Mouse (Mus musculus): ENCODE measurements at regions not wholly inside any gene's neighbourhood (a gene's known extent, or its start where the extent isn't known, plus 50 kb on each side); places are given as distances from the start of the nearest gene placed in this dataset.

DNA sequence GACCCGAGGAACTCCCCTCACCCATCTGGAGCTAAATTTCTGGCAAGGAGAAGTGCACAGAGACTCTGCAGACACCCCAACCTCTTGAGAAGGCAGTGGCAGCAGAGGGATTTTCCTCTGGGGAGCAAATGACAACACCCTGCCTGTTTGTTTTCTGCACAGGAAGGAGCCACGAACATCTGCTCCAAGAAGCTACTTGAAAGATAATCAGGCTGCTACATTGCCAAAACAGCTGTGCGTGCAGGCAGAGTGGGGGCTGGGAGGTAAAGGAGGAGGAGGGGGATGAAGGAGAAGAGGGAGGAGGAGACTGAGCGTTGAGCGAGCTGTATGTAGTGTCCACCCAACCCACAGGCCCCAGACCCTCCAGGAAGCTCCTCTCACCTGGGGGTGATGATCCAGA is 149.0 kb downstream of the Rplp1 start:
- in situ Hi-C loops (cut with MboI, MseI): no loop called here

DNA sequence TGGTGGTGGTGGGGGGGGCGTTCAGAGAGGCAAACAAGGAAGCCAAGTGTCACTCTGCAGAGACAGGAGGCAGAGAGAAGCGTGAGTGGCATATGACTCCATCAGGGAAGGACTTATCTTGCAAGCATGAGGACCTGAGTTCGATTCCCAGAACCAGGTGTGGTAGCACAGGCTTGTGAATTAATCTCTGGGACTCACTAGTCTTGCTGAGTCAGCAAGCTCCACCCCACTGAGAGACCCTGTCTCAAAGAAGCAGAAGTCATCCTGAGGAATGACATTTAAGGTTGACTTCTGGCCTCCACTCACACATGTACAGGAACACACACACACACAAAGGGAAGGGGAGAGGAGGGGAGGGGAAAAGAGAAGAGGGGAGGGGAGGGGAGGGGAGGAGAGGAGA is 156.5 kb downstream of the Rplp1 start:
- in situ Hi-C loops (cut with MboI, MseI): no loop called here

DNA sequence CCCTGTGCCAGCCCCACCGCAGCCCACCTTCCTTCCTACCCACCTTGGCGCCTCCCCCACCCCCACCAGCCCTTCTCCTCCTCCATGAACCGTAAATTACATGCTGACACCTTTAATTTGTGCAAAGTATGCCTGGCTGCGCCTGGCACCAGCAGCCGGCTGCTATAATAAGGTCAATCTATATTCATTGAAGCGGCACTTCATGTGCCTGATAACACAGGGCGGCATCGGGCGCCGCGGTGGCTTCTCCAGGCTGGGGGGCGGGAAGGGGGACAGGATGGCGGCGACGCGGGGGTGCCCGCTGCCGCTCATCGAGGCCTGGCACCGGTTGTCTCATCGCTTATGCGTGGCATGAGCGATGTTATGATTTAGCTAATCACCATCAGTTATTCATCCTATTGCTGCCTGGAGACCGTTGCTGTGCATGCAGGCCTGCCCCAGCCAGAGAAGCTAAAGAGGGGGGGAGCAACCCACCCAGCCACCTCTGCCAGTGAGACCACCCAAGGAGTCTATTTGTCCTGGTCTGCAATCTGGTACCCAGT is 157.5 kb downstream of the Rplp1 start:
- in situ Hi-C loops (cut with MboI, MseI): no loop called here

DNA sequence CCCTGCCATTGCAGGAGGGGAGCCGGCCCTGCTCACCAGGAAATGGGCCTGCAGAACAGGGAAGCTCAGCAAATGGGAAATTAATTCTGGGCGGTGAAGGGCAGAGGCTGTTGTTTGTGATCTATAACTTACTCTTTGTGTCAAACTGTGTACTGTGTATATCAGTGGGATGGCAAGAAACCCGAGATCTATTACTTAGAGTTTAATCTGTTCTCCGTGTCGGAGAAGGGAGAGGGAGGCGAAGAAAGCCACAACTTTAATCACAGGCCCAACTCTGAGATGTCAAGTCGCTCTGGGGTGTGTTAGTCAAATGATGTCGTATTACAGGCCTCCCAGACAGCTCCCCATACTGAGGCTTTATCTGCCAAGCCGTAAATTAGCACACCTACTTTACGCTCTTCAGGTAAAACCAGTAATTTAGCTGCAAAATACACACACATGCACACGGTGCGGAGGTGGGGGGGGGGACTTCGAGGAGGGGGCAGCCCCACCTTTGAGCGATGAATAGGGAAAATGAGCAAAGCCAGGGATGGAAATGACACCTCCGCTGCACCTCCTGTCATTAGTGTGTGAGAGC is 158.0 kb downstream of the Rplp1 start:
- in situ Hi-C loops (cut with MboI, MseI): no loop called here

DNA sequence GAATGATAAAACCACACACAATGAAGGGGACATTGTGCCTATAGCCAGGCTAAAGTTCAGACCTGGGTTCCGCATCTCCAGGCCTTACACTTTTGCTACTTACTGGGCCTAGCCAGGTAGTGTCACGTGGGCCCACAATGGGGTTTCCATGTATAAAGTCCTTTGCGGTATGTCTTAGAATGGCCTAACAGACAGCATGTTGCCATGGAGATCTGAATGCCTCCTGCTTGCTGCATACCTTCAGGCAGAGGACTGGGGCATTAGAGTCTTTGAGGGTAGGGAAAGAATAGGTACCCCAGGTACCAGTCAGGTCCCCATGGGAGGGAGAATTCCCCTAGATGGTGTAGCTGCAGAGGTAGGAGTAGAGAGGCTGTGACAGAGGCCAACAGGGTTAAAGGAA is 159.0 kb downstream of the Rplp1 start:
- in situ Hi-C loops (cut with MboI, MseI): no loop called here

DNA sequence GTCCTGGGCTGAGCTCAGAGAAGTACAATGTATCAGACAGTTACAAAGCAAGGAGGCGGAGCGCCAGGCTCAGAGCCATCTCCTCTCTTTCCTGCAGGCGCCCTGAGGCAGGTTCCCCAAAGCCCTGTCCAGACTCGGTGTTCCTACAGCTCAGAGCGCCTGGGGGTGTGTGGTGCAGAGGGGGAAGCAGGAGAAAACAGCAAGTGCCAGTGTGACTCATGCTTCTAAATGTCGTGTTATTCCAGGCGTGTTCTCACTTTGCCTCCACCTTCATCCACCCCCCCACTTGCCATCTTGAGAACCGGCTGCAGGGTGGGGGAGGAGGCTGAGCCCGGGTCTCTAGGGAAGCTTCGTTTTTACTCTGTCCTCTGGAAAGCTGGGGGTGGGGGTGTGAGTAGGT is 160.5 kb downstream of the Rplp1 start:
- in situ Hi-C loops (cut with MboI, MseI): no loop called here

DNA sequence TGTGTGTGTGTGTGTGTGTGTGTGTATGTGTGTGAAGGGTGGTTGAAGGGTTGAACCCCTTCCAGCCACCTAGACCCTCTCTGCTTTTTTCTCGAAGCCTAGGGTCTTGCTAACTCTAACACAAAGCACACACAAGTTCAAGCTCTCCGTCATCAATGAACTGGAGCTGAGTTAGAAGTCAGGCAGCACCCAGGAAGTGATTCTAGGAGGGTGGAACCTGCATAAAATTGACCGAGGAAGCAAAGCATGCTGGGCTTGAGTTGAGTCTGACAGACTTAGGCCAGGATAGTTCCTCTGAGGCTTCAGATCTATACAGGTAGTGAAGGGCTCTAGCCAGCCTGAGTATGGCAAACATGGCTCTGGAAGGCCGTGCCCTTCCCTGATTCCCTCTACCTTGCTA is 165.1 kb downstream of the Rplp1 start:
- in situ Hi-C loops (cut with MboI, MseI): no loop called here

DNA sequence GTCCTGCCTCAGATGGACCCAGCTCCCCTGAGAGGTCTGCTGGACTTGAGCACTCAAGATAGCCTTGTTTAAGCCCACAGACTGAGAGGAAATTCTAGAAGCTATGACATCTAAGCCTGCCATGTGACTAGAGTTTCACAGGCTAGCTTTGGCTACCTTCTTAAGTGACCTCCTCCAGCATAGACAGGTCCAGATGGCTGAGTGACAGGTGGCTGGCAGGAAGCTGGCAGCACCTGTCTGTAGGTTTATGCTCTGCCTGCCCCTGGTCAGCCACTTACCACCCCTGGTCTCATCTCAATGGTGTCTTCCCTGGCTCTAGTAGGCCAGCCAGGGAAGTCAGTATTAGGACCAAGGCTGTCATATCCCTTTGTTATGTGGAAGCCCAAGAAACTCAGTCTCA is 165.9 kb downstream of the Rplp1 start:
- in situ Hi-C loops (cut with MboI, MseI): no loop called here

DNA sequence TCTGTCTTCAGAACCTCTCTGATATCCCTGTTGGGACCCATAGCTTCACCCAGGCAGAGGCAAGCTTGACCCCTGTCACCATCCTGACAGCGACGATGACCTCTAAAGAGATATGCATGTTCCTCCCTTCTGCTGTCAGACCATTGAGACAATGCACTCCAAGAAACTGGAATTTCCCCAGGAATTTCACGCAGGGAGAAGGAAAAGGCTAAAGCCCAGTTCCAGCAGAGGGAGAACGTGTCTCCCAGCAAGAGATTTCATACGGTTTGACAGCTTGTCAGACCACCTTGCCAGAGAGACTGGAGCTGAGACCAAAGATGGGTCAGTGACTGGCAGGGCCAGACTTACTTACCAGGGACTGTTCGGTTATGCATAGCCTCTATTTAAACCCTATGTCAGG is 167.9 kb downstream of the Rplp1 start:
- in situ Hi-C loops (cut with MboI, MseI): no loop called here

DNA sequence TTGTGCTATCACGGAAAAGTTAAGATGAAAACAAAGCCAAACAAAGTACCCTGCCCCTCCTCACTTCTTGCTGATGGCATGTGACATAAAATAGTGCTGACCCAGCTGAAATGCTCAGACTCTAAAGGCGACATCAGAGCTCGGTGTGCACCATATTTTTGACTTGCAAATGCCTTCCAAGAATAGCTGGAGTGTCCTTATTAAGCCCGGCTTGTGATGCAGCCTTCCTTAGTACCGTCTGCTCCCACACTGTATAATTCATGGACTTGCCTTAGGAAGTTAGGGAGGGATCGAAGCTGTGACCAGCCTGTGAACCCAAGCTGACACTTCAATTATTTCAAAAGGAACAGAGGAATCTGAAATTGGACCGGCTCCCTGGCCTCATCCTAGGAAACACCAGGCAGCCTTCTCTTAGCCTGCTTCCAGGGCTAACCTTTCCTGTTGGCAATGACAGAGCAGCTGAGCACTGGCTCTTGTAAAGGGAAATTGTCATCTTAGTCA is 169.0 kb downstream of the Rplp1 start:
- in situ Hi-C loops (cut with MboI, MseI): no loop called here

DNA sequence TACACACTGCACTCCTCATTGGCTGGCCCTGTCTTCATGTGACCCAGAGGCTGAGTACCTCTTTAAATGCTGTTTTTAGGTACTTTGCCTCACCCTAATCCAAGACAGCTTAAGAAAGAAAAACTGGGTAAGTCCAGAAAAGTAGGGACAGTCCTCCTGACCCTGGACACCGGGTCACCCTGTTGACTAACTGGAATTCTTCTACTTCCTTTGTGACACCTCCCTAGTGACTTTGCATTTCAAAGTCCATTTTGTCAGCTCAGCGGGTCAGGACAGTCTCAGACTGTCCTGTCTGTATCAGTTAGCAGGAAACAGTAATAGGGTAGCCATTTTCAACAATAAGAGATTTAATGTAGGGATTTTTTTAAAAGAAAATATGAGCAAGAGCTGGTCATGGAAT is 180.8 kb downstream of the Rplp1 start:
- in situ Hi-C loops (cut with MboI, MseI): loop anchor here in 1 of 2 experiments (10.0 kb wide), 1 partner anchor 1951 kb away; no protein-coding TSS in a partner anchor

DNA sequence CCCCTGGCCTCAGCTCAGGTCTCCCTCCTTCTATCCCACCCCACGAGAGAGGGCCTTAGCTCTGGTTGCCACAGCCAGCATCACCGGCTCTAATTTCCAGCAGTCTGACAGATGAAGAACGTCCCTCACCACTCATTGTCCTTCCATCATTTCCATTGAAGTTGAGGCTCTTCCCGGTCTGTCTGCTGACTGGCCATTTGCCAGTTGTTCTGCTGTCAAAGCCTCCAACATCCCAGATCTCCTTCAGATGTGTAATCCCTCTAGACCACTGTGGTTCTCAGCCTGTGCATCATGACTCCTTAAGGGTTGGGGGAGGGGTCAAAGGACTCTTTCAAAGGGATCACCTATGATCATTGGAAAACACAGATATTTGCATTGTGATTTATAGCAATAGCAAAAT is 181.6 kb downstream of the Rplp1 start:
- in situ Hi-C loops (cut with MboI, MseI): loop anchor here in 1 of 2 experiments (10.0 kb wide), 1 partner anchor 1952 kb away; no protein-coding TSS in a partner anchor

DNA sequence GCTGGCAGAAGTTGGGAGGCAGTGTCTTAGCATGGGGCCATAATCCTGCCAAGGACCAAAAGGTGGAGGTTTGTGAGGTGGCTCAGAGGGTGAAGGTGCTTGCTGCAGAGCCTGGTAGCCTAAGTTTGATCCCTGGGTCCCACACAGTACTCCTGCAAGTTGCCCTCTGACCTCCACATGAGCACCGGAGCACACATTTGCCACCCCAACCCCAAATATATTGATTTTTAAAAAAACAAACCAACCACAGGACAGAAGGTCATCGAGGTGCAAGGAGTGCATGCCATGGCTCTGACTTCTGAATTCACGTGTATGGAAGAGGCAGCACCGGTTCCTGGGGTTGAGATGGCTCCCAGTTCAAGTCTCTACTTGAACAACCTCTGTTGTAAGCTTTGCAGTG is 186.2 kb downstream of the Rplp1 start:
- in situ Hi-C loops (cut with MboI, MseI): no loop called here

DNA sequence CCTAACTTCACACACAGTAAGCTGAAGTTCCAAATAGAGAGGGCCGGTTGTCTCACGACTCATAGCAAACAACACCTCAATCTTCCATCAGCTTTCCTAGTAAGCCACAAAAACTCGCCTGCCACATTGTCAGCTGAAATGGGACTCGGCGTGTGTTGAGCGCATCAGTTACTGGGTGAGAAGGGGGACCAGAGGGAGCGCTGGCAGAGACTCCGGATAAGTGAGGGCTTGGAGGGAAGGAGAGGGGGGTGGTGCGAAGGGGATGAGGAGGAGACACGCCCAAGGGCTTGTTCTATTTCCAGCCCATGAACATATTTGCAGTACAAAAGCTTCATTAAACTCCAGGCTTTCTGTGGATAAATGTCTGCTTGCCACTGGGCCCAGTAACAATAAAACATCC is 186.7 kb downstream of the Rplp1 start:
- in situ Hi-C loops (cut with MboI, MseI): no loop called here

DNA sequence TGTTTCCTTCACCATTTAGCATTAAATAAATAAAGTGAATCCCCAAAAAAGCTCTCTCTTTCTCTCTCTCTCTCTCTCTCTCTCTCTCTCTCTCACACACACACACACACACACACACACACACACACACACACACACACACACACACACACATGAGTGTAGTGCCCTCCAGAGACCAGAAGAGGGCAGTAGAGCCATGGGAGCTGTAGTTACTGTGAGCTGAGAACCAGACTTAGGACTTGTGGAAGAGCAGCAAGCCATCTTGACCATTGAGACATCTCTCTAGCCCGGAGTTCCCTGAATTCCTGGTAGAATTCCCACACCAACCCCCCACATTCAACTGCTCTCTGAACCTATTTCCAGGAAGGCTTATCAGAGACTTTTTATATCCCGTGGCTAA is 190.3 kb downstream of the Rplp1 start:
- in situ Hi-C loops (cut with MboI, MseI): no loop called here

DNA sequence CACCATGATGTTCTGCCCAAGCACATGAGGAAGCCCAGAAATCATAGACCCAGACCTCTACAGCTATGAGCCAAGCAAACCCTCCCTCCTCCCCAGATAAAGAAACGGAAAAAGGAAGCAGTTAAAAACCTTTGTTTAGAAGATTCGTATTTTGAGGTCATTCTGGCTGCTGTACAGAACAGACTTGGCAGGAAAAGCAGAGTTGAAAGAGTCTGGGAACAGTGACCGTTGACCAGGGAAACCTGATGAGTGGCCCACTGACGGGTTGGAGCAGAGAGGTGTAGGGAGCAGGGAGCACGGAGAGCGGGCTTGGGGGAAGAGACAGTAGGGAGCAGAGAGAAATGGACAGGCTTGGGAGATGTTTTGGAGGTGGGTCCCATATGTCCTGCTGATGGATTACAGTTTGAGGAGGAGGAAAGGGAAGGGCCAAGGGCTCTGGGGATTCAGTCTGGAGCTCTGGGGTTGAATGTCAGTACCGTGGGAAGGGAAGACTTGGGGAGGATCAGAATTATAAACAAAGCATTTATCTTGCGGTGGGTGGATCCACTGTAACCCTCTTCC is 191.2 kb downstream of the Rplp1 start:
- in situ Hi-C loops (cut with MboI, MseI): no loop called here

DNA sequence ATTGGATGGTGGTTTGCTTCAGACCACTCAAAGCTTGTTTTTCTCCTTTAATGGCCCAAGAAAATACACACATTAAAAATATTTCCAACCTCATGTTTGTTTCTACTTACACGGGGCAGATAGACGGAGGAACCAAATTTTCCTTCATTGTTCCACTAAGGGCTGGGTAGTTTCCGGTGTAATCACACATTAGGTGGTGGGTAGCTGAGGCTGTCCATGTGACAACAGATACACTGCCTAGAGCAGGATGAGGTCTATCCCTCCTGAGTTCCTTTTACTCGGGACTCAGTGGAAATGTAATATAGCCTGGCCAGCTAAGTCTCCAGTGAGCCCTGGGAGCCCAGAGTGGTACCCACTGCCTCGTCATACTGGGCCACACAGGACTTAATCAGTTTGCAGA is 192.5 kb downstream of the Rplp1 start:
- in situ Hi-C loops (cut with MboI, MseI): no loop called here

DNA sequence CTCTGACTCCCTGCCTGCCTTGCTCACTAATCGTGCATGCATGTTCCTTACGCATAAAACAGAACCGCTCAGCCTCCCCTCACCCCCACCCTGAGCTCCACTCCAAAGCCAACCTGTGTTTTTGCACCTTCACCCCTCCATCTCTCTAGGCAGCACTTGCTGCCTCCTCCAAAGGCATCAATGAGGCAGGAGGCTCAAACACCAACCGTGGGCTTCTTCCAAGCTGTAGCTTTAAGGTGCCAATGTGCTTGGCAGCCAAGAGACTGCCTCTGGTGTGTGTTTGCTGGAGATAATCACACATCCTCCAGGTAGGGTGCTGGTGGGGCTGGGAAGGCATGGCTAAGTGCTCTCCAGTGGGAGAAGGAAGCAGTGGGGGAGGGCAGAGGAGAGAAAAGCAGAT is 193.3 kb downstream of the Rplp1 start:
- in situ Hi-C loops (cut with MboI, MseI): no loop called here

DNA sequence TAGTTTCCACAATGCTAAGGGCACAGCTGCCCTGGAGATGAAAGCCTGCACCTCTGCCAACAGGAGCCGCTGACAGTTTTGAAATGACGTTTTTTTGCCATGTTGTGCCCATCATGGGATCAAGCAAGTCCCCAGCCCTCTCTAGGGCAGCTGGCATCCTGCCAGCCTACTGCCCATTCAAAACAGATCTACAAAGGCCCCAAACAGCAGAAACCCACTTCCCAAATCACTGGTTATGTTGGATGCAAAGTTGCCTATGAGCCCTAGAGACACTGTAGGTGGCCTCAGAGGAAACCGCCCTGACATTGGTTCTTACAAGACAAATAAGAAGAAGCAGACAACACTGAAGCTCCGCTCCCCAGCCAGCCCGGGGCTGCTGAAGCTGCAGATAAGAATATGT is 194.1 kb downstream of the Rplp1 start:
- in situ Hi-C loops (cut with MboI, MseI): no loop called here

DNA sequence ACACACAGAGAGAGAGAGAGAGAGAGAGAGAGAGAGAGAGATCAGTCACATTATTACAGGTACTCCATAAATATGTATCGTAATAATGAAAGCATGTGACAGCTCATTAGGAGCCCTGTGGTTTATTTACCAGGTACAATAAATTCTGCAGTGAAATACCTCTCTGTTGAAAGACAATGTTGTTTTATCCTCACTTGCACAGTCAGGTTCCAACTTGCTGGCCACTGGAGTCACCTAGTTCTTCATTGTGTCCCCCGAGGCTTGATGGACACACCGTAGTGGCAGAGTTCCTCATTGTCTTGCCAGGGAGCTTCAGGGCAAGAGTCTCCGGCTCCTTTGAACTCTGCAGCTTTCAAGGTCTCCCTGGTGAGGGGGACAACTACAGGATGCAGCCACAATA is 197.6 kb downstream of the Rplp1 start:
- in situ Hi-C loops (cut with MboI, MseI): no loop called here

DNA sequence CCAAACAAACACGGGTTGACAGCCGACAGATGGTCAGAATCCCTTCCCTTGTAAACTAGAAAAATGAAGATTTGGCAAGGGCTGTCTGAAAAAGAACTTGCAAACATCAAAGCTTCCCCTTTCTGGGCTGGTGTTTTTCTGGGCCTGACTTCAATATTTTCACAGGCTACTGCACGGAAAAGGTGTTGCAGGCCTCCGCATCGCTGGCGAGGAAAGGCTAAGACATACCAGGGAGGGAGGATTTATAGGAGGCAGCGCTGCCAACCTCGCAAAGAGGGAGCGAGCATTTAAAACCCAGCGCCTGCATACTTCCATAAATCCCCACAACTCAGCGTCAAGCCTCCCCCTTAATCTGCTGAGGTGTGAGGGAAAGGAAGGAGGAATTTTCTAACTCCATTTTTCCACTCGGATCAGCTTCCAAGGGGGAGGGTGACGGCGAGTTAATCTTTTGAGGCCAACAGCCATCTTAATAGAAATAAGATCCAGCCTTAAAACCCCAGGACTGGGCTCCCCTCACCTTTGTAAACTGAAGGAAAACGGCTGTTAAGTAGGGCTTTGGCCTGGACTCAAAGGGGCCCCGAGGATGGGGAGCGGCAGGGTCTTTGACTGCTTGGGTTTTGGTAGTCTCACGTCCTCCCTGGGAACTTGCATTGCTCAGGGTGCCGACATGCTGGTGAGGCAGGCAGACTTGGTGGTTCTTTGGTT is 199.9 kb downstream of the Rplp1 start:
- in situ Hi-C loops (cut with MboI, MseI): no loop called here

DNA sequence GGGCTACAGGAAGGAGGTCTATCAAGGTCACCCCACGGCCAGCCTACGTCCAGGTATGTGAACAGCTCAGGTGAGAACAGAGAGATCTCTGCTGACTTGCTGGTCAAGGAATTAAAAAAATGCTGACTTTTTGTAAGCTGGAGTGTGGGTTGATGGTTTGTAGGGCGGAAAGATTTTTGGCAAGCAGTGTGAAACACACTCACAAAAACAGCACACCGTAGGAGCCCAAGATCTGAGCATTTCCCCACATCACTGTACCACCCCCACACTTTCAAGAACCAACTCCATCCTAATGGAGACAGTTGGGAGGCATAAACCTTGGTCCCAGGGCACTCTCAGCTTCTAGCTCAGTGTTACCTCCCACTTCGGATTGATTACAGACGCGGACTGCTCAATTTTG is 200.5 kb downstream of the Rplp1 start:
- in situ Hi-C loops (cut with MboI, MseI): no loop called here

DNA sequence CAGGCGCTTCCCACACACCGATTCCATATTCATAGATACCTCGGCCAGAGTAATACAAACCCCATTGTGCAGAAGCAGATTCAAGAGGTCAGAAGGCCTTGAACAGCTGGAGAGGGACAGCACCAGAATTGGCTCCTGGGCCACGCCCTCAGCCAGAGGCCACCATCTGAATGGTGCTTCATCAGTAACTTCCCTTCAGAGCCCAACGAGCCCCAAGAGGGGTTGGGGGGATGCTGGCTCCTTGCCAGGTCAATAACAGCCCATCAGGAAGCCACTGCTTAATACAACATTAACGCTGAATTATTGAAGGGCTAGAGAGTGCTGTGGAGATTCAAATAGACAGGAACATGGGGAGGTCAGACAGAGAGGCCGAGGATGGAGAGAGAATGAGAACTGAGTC is 203.0 kb downstream of the Rplp1 start:
- in situ Hi-C loops (cut with MboI, MseI): no loop called here
